Mouse (Mus musculus): ENCODE data around the gene Gpld1.

DNA sequence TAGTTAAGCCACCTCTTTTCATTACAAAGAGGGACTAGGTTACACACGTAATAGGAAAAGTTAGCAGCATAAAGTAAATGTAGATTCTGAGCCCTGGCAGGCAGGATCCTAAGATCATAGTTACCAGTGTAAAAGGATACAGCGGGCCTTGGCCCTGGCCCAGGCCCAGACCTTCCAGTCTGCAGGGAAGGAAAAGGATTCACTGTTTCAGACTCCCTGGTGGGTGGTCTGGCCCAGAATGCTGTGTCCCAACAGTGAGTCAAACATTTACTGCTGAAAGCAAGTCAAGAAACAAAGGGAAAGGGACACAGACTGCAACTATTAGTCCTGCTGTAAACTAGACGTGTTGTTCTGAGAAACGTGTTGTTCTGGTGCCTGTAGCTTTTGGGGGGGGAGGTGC, 2.6 kb downstream of the Gpld1 start:
- TF ChIP-seq CTCF (IDR thresholded peaks at IDR 0.05; ENCODE audit: low read depth) (no peak), EP300 (IDR thresholded peaks at IDR 0.05; ENCODE audit: low read depth) (no peak)

Measured in liver, embryonic 14.5 days (tissue).